Mouse (Mus musculus) ovary, postnatal 14 days (tissue): Measurements from ENCODE around the gene Tmem94.

Source experiments
- DNase-seq: peaks from one replicate; pipeline ENCODE4 v3.0.0; 2022; ENCODE audit warnings: low spot score

Gene Tmem94

GRCm38 (mm10) chr11:115808696-115809310, 43.6 kb downstream of the Tmem94 start:
- DNase-seq, result no peak

GRCm38 (mm10) chr11:115809311-115809781, 44.1 kb downstream of the Tmem94 start:
- DNase-seq, result no peak

- peak; percentile 53 for DNase-seq
Measured at GRCm38 (mm10) chr11:115810377-115810776, 45.1 kb downstream of the Tmem94 start.

- no peak for DNase-seq
Measured at GRCm38 (mm10) chr11:115811381-115812093, 46.3 kb downstream of the Tmem94 start.

GRCm38 (mm10) chr11:115812095-115812494, 46.9 kb downstream of the Tmem94 start:
- DNase-seq, result no peak

GRCm38 (mm10) chr11:115812533-115813420, 47.5 kb downstream of the Tmem94 start:
- DNase-seq, result no peak

GRCm38 (mm10) chr11:115813507-115814296, 48.5 kb downstream of the Tmem94 start, which contains the start of gene Caskin2:
Gene Caskin2 (minus strand): TSS chr11:115813639.
- peak; percentile 91 for DNase-seq

GRCm38 (mm10) chr11:115814605-115815450, 49.6 kb downstream of the Tmem94 start, which contains the start of gene Tsen54:
Gene Tsen54 (plus strand): TSS chr11:115814724.
- peak; percentile 84 for DNase-seq

GRCm38 (mm10) chr11:115817331-115817730, 52.1 kb downstream of the Tmem94 start:
- no peak for DNase-seq

- DNase-seq, result no peak
Measured at GRCm38 (mm10) chr11:115819915-115820623, 54.8 kb downstream of the Tmem94 start.

GRCm38 (mm10) chr11:115821001-115821400, 55.8 kb downstream of the Tmem94 start:
- no peak for DNase-seq

GRCm38 (mm10) chr11:115823774-115824740, 58.8 kb downstream of the Tmem94 start, which contains the start of gene Llgl2:
Gene Llgl2 (plus strand): TSS chr11:115824049.
- peak; percentile 74 for DNase-seq

GRCm38 (mm10) chr11:115824813-115825212, 59.6 kb downstream of the Tmem94 start:
- no peak for DNase-seq

GRCm38 (mm10) chr11:115826487-115826886, 61.3 kb downstream of the Tmem94 start:
- no peak for DNase-seq

- DNase-seq, result no peak
Measured at GRCm38 (mm10) chr11:115827624-115828023, 62.4 kb downstream of the Tmem94 start.

- no peak for DNase-seq
Measured at GRCm38 (mm10) chr11:115829036-115829435, 63.8 kb downstream of the Tmem94 start.

GRCm38 (mm10) chr11:115830550-115831325, 65.5 kb downstream of the Tmem94 start:
- DNase-seq, result no peak

- DNase-seq, result no peak
Measured at GRCm38 (mm10) chr11:115831518-115831917, 66.3 kb downstream of the Tmem94 start.
